Mouse (Mus musculus) kidney, postnatal 0 days (tissue): ENCODE data around the gene Sobp. TPM values are rescaled to one million over a fixed set of nuclear protein-coding genes. Genes with fewer than 3 reads are reported as not detected.

Experiments used
- ATAC-seq: fragments of 200-750 bp; cut with Nextera tagmentation; replicated peaks from 2 replicates; pipeline ENCODE4 v1.8.0; 2017; ENCODE audit warnings: low read depth, moderate number of reproducible peaks, moderate TSS enrichment, moderate library complexity; ENCODE audit not compliant: low FRiP score
- DNase-seq: peaks from one replicate; pipeline ENCODE4 v3.0.0-alpha.2; 2016; ENCODE audit warnings: low spot score
- H3K27ac ChIP-seq: fragments of 300-500 bp; sonication (generic); 2 replicates; pipeline ENCODE4 v1.5.1; 2014; ENCODE audit warnings: mild to moderate bottlenecking
- H3K27me3 ChIP-seq: fragments of 300-500 bp; sonication (generic); 2 replicates; pipeline ENCODE4 v1.6.1; 2014; ENCODE audit warnings: low read length, mixed read lengths; ENCODE audit not compliant: insufficient read depth
- H3K36me3 ChIP-seq: fragments of 300-500 bp; sonication (generic); 2 replicates; pipeline ENCODE4 v1.6.1; 2014; ENCODE audit warnings: low read length, mixed read lengths; ENCODE audit not compliant: insufficient read depth
- H3K4me1 ChIP-seq: fragments of 300-500 bp; sonication (generic); replicated peaks from 2 replicates; pipeline ENCODE4 v1.6.1; 2014; ENCODE audit warnings: antibody characterized with exemption, low read length, mixed read lengths; ENCODE audit not compliant: insufficient read depth
- H3K4me2 ChIP-seq: fragments of 300-500 bp; sonication (generic); 2 replicates; pipeline ENCODE4 v1.6.1; 2014; ENCODE audit warnings: mild to moderate bottlenecking, low read length, moderate library complexity, mixed read lengths
- H3K4me3 ChIP-seq: fragments of 300-500 bp; sonication (generic); replicated peaks from 2 replicates; pipeline ENCODE4 v1.5.1; 2014; ENCODE audit warnings: low read depth, low read length
- H3K9ac ChIP-seq: fragments of 300-500 bp; sonication (generic); 2 replicates; pipeline ENCODE4 v1.6.1; 2014; ENCODE audit warnings: low read depth, low read length
- H3K9me3 ChIP-seq: fragments of 300-500 bp; sonication (generic); replicated peaks from 2 replicates; pipeline ENCODE4 v1.6.1; 2016; ENCODE audit warnings: low read length, inconsistent platforms, mixed read lengths
- CTCF ChIP-seq: IDR thresholded peaks from 2 replicates; pipeline ENCODE4 v1.5.1; 2016; ENCODE audit warnings: antibody characterized with exemption, low read depth, mild to moderate bottlenecking, moderate library complexity
- WGBS: fragments of 180-500 bp; shearing (Covaris S2); extraction: QIAGEN DNeasy Blood & Tissue Kit; methylation state at CpG from one replicate; pipeline ENCODE4 v1.1.7; 2014; 5-methylcytosine and 5-hydroxymethylcytosine counted together
- polyA plus RNA-seq: library from polyadenylated mRNA; unstranded; fragments of >200 nt; fragmentation: Nextera tagmentation; extraction: Ambion mirVana; gene quantifications from 2 replicates; pipeline ENCODE4 v1.2.1, GENCODE M21; 2015

The Sobp gene
- polyA plus RNA-seq, 1 experiment from 2014 or later = 1.2 TPM

- H3K36me3 ChIP-seq = no peaks in the 10 kb centered on the region
- DNase-seq (no peak), ATAC-seq (no peak)
- no peak overlapping the region for H3K9ac ChIP-seq
- WGBS = 79% methylated on average over 6 of the region's 6 CpGs
- no peak overlapping the region for H3K4me2 ChIP-seq
- H3K9me3 ChIP-seq = no peaks in the 10 kb centered on the region
- TF ChIP-seq CTCF = no peak
- no peaks in the 10 kb centered on the region for H3K27me3 ChIP-seq
- no peak overlapping the region for H3K4me3 ChIP-seq
- H3K4me1 ChIP-seq = no peaks in the 10 kb centered on the region
- H3K27ac ChIP-seq = no peak overlapping the region
Measured at GRCm38 (mm10) chr10:43070893-43071292, 103.4 kb downstream of the Sobp start.

GRCm38 (mm10) chr10:43065331-43065730 is 109.0 kb downstream of the Sobp start:
- WGBS = 73% methylated on average over 7 of the region's 7 CpGs
- H3K4me2 ChIP-seq = no peak overlapping the region
- H3K36me3 ChIP-seq = no peaks in the 10 kb centered on the region
- no peaks in the 10 kb centered on the region for H3K4me1 ChIP-seq
- H3K9me3 ChIP-seq = no peaks in the 10 kb centered on the region
- H3K27me3 ChIP-seq = no peaks in the 10 kb centered on the region
- H3K4me3 ChIP-seq = no peak overlapping the region
- H3K9ac ChIP-seq = no peak overlapping the region
- TF ChIP-seq CTCF = no peak
- H3K27ac ChIP-seq = no peak overlapping the region
- DNase-seq (no peak), ATAC-seq (no peak)

- no peak for DNase-seq
- Histone ChIP-seq H3K9me3 (no peaks in the 10 kb centered on the region), H3K36me3 (no peaks in the 10 kb centered on the region), H3K4me3 (no peak overlapping the region), H3K27ac (no peak overlapping the region), H3K4me1 (no peaks in the 10 kb centered on the region), H3K9ac (no peak overlapping the region), H3K27me3 (no peaks in the 10 kb centered on the region), H3K4me2 (no peak overlapping the region)
- WGBS = 63% methylated on average over 11 of the region's 11 CpGs
- ATAC-seq = no peak
- TF ChIP-seq CTCF = no peak
Measured at GRCm38 (mm10) chr10:43061519-43062105, 112.7 kb downstream of the Sobp start.

DNA sequence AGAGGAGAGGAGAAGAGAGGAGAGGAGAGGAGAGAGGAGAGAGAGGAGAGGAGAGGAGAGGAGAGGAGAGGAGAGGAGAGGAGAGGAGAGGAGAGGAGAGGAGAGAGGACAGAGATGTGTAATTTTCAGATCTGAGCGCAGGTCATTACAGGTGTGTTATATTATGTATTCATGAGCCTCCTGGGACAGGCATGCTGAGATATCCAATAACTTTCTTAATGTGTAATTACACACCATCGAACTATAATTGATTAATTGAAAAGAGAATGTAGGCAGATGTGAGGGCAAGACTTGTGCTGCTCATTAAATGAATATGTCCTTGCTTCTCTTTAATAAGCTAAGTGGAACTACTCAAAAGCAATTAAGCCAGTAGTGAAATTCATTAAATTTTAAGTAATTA is 118.9 kb downstream of the Sobp start:
- Histone ChIP-seq H3K36me3 (no peaks in the 10 kb centered on the region), H3K4me2 (no peak overlapping the region), H3K4me3 (no peak overlapping the region), H3K27me3 (no peaks in the 10 kb centered on the region), H3K9ac (no peak overlapping the region), H3K4me1 (no peaks in the 10 kb centered on the region), H3K9me3 (no peaks in the 10 kb centered on the region), H3K27ac (no peak overlapping the region)
- no peak for TF ChIP-seq CTCF
- 89% methylated on average over 2 of the region's 2 CpGs for WGBS
- no peak for DNase-seq
- no peak for ATAC-seq

DNA sequence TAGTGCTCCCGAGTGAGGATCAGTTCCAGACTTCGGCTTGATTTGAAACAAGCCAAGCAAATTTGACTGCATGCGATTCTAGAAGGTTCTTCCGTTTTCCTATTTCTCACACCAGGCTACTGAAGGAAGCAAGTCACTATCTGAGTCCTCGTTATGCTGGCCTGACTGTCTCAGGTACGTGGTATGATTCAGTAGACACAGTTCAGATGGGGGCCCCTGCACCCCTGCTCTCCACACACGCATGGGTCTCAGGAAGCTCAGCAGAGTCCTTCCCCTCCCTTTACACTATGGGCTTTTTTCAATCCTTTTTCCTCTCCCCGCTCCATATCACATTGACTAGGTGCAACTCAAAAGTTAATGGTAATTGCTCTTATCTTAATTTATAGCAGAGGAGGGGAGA is 119.6 kb downstream of the Sobp start:
- Histone ChIP-seq H3K4me3 (no peak overlapping the region), H3K36me3 (no peaks in the 10 kb centered on the region), H3K4me2 (no peak overlapping the region), H3K9me3 (no peaks in the 10 kb centered on the region), H3K27ac (no peak overlapping the region), H3K27me3 (no peaks in the 10 kb centered on the region), H3K9ac (no peak overlapping the region), H3K4me1 (no peaks in the 10 kb centered on the region)
- ATAC-seq (no peak), DNase-seq (no peak)
- no peak for TF ChIP-seq CTCF
- 73% methylated on average over 8 of the region's 8 CpGs for WGBS

DNA sequence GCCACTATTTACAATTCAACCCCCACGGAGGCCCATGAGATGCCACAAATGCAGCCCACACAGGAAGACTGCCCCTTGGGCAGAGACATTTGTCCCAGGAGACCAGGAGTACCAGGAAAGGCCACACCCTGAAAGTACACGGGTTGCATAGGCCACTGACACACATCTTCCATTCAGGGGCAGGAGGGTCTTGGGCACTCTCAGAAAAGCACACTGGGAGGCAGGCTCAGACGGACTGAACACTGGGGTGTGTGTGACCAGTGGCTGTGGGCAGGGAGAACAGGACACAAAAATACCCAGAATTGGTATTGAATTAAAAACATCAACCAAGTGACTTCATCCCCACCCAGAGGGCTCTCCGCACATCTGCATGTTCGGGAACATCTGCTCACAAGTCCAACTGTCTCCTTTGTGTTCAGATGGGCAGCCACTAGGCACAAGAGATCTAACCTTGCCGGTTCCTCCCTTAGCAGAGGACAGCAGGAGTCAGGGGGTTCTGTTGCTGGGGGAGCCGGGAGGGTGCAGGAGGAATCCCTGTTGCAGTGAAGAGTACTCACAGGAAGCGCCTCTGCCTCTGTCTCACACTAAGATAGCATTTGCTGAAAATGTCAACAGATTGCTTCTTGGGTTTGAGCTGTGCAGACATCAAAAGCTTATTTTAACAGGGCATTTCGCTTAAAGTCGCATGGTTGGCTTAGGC is 120.3 kb downstream of the Sobp start:
- no peaks in the 10 kb centered on the region for H3K36me3 ChIP-seq
- no peak overlapping the region for H3K4me2 ChIP-seq
- TF ChIP-seq CTCF = no peak
- H3K4me1 ChIP-seq = no peaks in the 10 kb centered on the region
- H3K27ac ChIP-seq = no peak overlapping the region
- H3K9ac ChIP-seq = no peak overlapping the region
- H3K4me3 ChIP-seq = no peak overlapping the region
- no peaks in the 10 kb centered on the region for H3K27me3 ChIP-seq
- ATAC-seq (no peak), DNase-seq (no peak)
- no peaks in the 10 kb centered on the region for H3K9me3 ChIP-seq
- WGBS = 64% methylated on average over 10 of the region's 10 CpGs
